Mouse (Mus musculus): ENCODE measurements around the gene Timm9.

Timm9 gene

DNA sequence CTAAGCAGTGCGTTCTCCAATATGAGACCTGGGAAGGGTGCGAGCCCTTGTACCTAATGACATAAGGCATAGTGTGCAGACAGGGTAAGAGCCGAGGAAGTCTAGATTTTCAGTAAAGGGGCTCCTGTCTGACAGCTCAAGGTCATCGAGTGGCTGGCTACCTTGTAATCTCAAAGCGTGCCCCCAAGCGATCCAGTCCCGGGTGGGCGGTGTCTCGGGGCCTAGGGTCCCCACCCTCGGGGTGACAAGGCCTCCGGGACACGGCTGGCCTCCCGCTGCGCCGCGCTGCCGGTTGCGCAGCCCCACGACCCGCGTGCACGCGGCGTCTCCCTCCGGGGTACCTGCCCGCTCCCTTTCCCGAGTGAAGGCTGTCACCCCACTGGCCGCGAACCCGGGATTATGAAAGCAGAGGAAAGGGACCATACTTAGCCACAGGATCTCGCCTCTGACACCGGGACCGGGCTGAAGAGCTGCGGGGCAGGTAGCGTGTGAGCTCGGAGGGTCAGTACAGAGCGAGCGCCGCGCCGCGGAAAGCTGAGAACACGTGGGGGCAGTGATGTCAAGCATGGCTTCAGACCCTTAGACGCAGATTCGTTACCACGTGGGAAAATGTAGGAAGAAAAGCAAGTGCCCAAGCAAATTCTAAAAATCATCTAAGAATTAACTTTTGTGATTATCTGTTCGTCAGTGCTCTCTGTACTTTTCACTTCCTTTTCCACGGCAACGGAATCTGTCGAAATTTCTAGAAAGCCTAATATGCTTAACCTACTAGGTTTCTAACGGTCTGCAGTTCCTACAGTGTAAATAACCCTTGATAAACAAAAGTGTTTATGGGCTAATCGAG is at the start of gene Timm9, which contains the start of gene 2700049A03Rik:
Timm9 (minus strand) TSS at position 555 of the 844 bp plus-strand sequence.
2700049A03Rik (plus strand) TSS at position 719 of the 844 bp plus-strand sequence.
- peak; percentile 77 for DNase-seq (ENCODE audit: low spot score)

DNA sequence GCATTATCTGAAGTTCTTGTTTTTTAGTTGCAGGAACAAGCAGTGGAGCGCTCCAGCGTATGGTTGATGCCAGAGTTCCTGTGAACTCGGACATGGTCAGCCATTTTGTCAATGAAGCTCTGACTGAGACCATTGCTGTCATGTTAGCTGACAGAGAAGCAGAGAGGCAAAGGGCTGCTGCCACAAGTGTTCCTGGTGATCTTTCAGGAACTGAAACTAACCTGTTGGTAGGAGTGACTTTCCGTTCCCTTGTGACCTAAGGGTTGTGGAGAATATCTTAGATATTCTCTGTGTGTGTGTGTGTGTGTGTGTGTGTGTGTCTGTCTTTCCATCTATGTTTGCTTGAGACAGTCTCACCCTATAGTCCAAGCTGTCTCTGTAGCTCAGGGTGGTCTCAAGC is 47.9 kb upstream of the Timm9 start:
- DNase-seq (ENCODE audit: low spot score), result no peak

DNA sequence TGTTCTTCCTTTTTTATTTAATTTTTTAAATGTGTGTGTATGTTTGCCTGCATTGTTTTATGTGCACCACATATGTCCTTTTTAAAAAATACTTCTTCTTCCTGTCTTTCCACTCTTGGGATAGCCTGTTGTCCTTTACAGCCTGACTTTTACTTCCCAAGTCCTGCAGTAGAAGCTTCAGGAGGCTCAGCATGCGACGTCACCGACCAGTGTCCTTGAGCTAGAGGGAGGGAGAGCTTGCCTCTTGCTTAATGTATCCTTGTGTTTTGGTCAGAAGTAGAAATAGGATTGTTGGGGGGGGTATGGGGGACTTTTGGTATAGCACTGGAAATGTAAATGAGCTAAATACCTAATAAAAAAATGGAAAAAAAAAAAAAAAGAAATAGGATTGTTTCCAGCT is 47.3 kb upstream of the Timm9 start:
- DNase-seq (ENCODE audit: low spot score), result no peak

DNA sequence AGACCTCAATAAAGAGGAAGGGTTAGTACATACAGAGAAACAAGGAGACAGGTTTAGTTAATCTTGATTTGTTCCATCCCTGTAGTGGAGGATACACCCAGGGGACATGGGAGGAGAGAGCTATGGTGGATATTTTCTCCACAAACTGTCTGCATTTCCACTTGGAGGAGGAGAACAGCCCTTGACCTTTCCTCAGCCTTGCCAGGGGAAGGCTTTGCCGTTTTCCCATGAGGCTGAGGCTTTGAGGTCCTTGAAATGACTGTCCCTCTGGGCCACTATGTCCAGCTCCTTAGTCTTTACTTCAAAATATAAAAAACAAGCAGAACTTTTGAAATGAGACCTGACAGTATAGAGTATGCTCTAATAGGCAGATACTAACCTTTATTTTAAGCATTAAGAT is 33.4 kb upstream of the Timm9 start:
- no peak for DNase-seq (ENCODE audit: low spot score)

DNA sequence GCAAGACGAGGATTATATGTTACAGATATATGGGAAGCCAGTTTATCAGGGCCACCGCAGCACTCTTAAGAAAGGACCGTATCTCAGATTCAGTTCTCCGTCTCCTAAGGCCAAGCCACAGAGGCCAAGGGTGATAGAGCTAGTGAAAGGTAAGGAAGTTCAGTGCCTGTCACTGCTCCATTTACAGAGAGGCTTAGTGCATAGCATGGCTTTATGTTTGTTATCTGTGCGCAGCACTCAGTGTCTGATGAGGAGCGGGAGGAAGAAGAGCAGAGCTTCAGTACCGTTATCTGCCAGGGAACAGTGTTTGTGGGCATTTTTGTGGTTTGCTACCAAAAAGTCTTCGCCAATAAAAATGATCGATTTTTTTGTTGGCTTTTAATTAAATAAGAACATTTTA is 27.9 kb upstream of the Timm9 start:
- DNase-seq (ENCODE audit: low spot score), result no peak

DNA sequence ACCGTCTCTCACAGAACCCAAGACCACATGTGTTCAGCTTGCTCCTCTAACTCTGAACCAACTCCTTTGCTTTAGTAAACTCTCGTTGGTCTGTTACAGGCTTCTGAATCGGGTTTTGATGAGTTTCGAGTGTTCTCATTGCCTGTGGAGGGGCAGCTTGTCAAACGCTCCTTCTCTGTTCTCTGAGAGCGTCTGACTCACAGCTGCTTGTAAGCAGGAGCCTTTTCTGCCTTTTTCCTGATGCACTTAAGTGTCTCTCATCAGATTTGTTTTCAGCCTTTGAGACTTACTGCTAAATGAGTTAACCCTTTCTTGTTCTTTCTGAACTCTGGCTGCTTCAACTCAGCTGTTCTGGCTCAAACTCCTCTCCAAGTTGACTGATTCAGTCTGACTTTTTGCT is 21.5 kb upstream of the Timm9 start:
- no peak for DNase-seq (ENCODE audit: low spot score)

DNA sequence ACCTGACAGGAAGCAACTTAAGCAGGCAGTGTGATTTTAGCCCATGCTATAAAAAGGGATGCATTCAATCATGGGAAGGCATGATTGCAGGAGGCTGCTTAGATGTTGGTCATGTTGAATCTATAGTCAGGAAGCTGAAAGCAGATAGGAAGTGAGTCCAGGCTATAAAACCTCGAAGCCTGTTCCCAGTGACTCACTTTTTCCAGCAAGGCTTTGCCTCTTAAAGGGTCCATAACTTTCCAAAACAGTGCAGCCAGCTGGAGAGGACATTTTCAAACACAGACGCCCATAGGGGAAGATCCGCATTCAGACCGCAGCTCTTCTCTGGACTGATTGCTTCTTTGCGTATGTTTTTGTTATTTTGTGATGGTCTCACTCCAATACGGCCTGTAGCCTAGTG is 18.5 kb upstream of the Timm9 start:
- no peak for DNase-seq (ENCODE audit: low spot score)

DNA sequence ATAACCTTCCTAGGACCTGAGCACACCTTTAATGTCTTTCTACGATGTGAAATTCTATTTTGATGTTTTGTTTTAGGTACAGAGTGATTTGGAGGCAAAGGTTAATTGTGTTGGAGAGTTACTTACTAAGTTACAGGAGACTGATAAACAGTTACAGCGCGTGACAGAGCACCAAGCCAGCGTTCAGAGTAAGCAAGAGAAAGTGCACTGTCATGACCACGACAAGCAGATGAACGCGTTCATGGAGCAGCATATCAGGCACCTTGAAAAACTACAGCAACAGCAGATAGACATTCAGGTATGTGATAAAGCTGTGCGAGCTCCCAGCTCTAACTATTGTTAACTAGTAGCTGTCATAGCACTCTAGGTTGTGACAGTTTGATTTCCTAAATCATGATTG is 13.7 kb upstream of the Timm9 start:
- DNase-seq (ENCODE audit: low spot score), result no peak

DNA sequence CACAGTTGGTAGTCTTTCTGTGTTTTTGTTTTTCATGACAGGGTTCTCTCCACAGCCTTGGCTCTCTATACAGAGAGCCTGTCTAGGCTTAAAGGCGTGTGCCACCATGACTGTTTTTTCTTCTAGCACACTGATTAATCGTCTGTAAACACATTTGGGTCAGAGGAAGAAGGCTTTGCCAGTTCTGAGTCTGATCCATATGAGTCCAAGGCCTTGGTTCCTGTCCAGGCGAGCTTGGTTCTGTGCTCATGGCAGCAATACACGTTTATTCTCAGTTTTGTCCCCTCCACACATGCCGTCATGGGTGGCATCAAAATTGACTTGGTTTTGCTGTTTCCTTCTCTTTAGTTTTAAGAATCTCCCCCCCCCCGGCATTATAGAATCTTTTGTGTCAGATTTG is 13.0 kb upstream of the Timm9 start:
- no peak for DNase-seq (ENCODE audit: low spot score)

DNA sequence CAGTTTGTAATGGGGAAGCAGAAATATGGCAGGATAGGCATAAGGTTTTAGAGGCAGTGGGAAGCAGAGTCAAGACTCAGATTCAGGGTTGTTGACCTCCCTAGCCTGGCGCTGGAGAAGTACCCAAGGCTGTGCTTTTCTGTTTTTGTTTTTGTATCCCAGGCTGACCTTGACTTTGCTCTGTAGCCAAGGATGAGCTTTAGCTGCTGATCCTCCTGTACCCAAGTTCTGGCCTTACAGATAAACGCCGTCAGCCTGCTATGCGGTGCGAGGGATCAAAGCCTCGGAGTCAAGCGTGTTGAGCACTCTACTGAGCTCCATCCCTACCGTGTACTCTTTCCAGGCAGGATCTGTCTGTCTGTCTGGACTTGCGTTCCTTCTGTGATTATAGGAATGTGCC is 12.3 kb upstream of the Timm9 start:
- no peak for DNase-seq (ENCODE audit: low spot score)

DNA sequence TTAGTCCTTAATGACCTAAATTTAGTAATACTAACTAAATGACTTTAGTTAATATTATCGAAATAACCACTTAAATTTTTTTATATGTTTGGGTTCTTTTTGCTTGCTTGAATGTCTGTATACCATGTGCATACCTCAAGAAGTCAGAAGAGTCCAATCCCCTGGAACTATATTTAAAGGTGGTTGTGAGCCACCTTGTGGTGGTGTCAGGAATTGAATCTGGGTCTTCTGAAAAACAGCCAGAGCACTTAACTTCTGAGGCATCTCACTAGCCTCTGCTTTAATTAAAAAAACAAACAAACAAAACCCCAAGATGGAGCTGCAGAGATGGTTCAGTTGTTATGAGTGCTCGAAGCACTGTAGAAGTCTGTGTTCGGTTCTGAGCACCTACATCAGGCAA is 11.2 kb upstream of the Timm9 start:
- no peak for DNase-seq (ENCODE audit: low spot score)

DNA sequence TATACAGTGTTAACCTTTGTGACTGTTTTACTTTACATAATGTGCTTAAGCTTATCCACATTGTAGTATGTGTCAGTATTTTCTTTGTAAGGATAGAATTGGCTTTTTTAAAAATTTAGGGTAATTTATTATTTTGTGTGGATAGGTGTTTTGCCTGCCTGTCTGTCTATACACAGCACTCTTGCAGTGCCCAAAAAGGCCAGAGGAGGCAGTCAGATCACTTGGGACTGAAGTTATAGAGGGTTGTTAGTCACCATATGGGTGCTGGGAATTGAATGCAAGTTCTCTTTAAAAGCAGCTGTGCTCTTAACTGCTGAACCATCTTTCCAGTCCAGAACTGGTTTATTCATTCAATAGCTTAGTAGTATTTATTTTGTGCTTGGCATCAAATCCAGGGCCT is 4.7 kb upstream of the Timm9 start:
- DNase-seq (ENCODE audit: low spot score), result no peak

DNA sequence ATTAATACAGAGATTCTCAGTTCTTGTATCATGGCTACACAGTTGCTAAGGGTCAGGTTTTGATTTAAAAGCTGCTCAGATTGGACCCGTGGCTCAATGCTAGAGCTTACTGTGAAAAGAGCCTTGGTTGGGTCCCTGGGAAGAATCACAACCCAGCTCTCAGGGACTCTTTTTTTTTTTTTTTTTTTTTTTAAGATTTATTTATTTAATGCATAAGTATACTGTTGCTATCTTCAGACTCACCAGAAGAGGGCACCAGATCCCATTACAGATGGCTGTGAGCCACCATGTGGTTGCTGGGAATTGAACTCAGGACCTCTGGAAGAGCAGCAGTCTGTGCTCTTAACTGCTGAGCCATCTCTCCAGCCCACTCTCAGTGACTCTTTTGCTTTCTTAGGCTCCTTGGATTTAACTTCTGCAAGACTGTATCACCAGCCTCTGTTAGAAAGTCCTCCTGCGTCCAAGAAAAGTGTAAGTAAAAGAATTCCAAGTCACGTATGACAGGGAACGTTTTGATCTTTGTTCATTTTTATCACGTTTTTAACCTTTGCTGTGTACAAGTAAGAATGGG is 2.9 kb upstream of the Timm9 start:
- DNase-seq (ENCODE audit: low spot score), result no peak

DNA sequence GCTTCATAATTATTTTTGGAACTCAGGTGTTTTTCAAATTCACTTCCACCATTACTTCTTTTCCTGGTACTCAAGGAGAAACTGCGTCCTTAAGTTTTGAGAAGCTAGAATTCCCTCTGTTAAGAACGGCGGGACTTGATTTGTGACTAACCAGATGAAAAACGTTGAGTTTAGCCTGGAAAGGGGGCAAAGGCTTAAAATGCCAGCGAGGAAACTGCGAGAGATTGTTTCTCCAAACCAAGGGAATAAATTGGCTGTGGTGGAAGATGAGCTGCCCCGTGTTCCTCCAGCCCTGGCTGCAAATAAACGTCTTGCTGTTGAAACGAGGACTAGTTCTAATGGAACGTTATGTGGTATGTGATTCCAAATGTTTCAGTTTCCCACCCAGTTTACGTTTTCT is 1.2 kb upstream of the Timm9 start:
- no peak for DNase-seq (ENCODE audit: low spot score)

DNA sequence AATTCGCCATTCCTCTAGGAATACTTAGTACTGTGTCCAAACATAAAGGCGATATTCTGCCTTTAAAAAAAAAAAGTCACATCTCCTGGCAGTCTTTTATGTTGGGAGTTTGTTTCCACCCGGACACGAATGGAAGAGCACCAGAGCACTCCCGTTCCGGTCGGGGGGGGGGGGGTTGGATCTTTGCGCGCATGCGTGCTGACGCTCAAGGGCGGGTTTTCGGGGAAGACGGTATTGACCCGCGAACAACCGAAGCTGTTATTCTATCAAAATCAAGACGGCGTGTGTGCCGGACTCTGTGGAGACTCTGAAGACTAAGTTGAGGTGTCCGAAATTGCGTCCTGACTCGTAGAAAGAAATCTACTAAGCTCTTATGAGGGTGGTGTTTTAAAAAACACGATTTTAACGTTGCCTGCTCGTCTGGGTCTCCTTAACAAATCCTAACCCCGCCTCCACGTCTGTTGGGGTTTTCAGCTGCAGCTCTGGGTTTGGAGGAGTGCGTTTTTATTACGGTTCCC is 549 bp upstream of the Timm9 start:
- DNase-seq (ENCODE audit: low spot score), result peak; percentile 58

DNA sequence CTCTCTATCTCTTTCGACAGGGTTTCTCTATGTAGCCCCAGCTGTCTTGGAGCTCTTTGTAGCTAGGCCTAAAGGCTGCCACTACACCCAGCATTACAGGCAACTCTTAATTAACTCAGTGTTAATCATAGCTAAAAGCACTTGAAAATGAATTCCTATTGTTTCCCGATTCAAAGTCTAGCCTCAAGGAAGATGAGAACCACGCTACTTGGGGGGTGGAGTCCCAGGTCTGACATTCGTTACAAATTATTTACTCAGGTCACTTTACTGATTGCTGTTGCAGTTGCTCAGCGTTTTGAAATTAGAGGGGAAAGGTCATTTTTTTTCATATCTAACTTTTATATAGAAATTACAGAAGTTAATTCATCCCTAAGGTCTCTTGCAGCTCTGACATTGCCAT is 903 bp downstream of the Timm9 start:
- no peak for DNase-seq (ENCODE audit: low spot score)

DNA sequence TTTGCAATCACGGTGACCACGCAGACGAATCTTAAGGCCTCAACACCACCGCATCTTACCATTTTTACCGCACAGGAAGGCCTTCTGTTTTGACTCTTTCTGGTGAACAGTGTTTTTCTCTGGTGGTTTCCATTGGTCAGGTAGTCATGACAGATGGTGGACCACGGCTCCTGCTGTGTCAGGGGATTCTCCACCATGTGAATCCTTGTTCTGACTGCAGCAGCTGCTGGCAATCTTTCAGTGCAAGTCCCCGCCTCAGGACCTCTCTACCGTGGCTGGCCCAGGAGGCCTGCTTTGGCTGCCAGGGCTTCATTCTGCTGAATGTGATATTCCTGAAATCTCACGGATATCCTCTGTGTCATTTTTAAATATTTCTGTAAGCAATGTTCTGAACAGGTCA is 13.2 kb downstream of the Timm9 start:
- no peak for DNase-seq (ENCODE audit: low spot score)

DNA sequence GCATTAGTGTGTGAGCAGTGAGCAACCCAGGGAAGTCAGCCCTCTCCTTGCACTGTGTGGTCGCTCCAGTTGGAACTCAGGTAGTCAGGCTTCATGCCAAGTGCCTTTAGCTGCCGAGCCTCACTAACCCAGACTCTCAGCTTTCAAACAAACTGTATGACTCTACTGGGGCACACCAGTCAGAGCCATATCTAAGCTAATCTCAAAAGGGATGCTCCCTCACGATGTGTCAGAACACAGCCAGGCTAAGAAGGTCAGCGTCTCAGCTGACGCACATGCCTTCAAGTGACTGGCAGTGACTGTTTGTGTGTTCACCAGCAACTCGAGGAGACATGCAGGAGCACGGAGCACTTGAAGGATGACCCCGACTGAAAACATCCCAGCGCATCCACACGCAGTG is 13.8 kb downstream of the Timm9 start:
- DNase-seq (ENCODE audit: low spot score), result no peak

DNA sequence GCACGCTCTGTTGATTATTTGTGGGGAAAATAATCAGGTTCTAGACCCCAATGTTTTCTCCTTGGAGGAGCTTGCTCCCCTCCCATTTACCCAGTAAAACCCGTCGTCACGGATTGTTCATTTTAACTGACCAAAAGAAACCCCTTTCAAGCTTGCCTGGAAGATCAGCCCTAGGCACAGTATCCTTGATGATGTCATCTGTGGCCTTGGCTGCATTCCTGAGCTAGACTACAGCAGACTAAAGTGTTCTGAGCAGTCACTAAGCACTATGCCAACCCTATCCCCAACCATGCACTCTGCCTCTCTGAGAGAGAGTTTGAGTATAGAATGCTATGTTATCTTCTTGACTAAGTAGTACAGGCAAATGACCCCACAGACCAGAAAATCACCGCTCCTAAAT is 20.1 kb downstream of the Timm9 start:
- DNase-seq (ENCODE audit: low spot score), result no peak

DNA sequence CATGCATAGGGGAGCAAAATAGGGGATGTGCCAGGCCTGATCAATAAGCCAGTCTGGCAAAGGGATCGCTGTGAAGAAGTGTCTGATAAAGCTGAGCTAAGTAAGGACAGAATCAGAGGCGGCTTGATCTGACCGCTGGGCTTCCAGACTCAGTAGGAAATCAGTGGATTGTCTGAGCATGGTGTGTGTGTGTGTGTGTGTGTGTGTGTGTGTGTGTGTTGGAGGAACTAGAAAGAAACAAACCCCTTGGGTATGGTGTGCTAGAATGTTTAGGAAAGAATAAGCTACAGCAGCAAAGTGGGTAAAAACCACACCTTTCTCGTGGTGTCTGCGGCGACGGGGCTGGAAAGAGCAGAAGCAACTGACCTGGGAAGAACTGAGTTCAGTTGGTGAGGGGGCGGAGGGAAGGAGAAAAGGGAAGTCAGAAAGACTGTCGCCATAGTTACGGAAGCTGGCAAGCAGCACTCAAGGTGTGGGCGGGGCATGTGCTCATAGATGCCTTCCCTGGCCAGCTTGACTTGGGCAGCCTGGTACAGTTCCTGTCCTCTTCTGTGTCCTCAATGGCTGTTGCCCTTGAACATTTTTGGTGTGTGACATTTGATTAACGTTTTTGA is 22.7 kb downstream of the Timm9 start:
- DNase-seq (ENCODE audit: low spot score), result peak; percentile 62

DNA sequence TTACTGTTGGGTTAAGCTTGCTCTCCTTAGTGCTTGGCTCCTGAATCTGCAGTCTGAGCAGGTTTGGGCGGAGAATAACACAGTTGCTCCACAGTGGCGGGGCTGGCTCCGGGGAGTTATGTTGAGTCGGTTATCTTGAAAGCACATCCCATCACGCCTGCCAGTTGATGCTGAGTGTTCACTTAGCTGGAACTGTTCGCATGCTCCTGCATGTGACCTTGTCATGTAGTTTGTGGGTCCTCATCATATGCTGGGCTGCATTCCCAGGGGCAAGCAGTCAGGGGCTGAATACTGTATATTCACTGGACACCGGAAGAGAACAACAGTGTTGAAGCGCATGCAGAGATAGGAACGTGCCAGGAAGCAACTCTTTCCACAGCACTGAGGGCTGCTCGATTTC is 23.4 kb downstream of the Timm9 start:
- DNase-seq (ENCODE audit: low spot score), result no peak

DNA sequence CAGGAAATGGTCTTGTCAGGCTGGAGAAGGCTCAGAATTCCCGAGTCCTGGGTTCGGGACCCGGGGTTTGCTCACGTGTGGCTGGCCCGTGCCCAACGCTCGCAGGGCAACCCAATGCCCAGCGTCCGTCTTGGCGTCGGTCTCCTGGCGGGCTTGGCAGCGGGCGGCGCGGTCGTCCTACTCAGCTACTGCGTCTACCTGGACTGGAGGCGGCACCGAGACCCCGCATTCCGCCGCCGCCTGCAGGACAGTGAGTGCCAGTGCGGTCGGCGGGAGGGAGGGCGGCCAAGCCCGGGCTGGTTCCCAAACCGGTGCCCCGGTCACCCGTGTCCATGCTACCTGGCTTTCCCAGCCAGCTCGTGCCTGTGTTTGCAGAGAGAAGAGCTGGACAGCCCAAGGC is 25.2 kb downstream of the Timm9 start, which contains the start of gene Tomm20l:
Tomm20l (plus strand) TSS at position 98 of the 400 bp plus-strand sequence.
- no peak for DNase-seq (ENCODE audit: low spot score)

DNA sequence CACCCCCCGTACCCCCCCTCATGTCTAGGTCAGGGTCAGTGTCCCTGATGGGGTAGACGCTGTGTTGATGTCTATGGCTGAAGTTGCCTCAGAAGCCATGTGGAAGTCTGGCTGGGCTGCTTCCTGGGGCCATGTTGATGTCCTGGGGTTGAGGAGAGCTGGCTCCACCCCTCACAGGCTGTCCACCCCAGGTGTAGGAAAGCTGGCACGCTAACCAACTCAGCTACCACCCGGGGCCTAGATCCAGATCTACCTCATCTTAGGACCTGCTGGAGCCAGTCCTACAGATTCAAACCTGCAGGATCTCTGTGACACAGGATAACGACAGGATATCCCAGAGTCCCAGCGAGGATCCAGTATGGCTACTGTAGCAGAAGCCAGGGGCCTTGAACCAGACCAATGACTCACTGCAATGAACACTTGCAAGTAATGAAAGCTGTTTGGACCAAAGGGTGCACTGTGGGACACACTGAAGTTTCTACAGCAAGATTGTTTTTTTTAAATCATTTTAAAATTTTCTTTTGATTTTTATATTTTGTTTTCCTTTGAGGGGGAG is 29.2 kb downstream of the Timm9 start:
- DNase-seq (ENCODE audit: low spot score), result no peak

Data from left cerebral cortex, adult 11 months (tissue).